Mouse (Mus musculus) kidney, postnatal 4 days (tissue): ENCODE results near the gene Ablim2.

ENCODE experiments used
- DNase-seq, 2 experiments: peaks; one replicate each; pipeline ENCODE4 v3.0.0; 2021; ENCODE audit warnings: mixed read lengths in 2 of 2

Ablim2 gene

DNA sequence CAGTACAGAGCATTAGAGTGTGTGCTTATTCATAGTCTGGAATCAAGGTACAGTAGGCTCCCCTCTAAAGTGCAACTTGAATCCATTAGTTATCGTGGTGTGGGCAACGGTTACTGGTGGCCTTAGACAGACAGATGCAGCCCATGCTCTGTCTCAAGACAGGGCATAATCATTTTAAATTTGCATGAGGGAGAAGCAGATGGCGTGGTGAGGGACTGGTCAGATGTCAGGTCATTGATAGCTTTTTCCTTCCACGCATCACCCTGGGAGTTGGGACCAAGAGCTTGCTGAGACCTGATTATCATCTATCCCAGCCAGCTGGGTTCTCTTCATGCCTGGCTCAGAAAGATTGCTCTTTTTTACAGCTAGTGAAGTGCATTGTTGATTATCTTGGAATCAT is 162.4 kb downstream of the Ablim2 start:
- no peak for DNase-seq

DNA sequence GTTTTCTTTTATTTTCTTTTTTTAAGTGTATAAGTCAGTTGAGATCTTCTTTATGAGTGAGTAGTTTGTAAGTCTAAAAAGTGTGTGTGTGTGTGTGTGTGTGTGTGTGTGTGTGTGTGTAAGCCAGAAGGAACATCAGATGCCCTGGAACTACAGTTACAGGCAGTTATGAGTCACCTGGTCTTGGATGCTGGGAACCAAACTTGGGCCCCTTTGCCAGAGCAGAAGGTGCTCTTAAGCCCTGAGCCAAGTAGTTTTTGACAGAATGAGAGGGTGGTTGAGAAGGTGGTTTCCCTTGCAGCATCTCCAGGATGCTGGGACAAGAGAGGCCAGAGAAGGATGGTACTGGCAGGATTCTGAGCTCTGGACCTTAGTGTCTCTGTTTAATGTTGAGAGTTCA is 162.9 kb downstream of the Ablim2 start:
- DNase-seq = no peak

DNA sequence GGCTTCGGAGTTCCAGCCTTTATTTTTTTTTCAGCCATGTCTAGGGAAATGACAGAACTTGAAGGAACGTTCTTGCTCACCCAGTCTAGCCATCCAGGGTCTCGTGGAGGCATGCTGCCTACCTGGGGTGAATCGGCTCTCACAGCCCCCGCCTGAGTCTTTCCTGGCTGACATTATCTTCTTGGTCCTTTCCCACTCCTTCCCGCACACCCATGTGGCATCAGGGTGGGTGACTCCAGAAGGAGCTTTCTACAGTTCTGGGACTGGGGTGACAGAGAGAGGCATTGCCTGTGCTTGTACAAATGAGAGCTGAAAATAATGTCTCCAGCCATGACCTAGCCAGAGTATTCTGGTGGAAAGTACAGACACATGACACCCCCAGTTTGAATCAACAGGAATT is 163.5 kb downstream of the Ablim2 start:
- no peak for DNase-seq

DNA sequence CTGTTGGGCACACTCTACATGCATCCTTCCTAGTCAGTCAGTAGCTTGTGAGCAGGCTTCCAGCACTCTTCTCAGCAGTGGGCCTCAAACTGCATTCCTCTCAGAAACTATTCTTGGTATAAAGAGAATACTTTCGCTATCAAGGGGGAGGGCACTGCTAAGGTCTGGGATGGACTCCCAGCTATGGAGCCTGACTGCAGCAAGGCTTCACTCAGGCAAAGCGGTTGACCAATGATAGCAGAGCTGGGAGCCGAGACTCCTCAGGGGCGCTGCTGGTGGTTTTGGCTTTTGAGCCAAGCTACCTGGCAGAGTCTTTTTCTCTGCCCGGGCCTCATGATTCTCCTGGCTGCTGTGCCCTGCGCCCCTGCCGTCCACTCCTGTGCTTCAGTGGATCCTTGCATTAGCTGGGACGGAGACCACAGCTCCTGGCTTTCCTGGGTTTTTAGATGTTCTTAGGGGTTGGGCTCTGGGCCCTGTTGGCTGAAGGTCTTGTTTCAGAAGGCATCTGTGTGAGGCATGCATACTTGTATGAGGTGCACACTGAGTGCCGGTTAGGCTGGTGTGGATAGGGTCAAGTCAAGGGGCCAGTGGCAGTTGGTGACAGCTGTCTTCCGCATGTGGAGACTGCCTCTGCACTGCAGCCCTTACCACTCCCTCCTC is 164.0 kb downstream of the Ablim2 start:
- DNase-seq = peak; percentile 70 to 83

DNA sequence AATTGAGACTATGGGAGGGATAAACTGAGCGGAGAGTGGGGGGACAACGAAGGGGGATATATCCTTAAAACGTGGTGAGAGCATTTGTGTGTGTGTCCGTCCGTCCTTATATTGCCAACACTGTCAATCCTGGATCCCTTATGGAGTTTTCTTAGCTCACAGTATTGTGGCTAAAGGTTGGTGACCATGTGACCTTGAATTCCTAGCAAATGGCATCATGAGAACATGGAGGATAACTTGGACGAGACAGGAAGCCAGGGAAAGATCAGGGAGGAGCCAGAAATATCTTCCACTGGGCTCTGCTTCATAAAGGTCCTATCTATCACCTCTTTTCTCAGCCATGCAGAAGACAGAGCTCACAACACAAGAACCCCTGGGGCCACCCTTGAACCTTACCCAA is 165.8 kb downstream of the Ablim2 start:
- no peak for DNase-seq

DNA sequence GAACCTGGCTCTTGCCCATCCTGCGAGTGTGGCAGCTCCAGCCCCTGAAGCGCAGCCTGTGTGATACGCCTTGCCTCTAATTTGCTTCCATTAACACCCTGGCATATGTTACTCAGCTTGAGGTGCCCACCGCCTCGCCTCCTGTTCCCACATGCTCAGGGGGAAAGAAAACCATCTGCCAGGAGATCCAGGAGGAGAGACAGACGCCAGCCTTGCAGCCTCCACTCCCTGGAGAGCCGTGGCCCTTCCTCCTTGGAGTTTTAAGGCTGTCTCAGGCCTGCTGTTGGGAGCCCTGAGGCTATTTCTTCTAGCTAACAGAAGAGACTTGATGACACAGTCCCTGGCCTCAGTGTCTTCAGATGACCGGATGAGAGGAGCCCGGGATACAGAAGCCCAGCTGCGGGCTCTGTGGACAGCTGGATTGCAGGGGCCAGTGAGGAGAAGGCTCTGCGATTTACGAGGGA is 167.5 kb downstream of the Ablim2 start:
- peak; percentile 48 to 67 for DNase-seq

DNA sequence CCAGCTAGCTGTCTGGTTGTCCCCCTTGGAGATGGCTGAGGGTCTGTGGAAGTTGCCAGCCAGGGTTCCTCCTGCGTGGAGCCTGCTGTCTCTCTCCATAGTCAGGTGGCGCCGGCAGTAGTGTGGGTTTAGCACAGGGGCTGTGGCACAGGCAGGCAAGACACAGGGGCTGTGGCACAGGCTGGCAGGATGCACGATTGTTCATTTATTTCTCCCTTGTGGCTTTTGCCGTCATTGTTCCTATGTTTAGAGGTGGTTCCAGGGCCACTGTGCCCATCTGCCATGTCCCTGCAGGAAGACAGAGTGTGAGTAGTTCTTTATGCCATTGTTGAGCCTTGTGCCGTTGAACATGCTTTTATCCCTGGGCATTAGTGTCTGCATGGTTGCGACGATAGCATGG is 168.8 kb downstream of the Ablim2 start:
- no peak for DNase-seq

DNA sequence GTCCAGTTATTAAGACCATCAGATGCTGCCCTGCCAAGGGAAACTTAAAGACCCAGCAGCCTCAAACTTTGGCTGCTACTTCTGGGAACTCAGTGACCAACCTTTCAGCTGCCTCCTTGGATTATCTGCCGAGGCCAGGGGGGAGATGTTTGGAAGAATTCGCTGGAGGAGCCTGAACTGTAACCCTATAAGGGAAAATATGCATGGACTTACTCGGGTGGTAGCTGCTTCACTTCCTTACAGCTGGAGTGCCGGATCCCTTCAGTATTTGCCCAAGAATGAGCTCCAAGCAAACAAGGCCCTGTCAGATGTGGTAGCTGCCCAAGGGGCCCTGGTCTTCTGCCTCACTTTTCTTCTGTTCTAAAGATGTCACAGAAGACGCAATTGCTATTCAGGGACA is 173.6 kb downstream of the Ablim2 start:
- no peak for DNase-seq

DNA sequence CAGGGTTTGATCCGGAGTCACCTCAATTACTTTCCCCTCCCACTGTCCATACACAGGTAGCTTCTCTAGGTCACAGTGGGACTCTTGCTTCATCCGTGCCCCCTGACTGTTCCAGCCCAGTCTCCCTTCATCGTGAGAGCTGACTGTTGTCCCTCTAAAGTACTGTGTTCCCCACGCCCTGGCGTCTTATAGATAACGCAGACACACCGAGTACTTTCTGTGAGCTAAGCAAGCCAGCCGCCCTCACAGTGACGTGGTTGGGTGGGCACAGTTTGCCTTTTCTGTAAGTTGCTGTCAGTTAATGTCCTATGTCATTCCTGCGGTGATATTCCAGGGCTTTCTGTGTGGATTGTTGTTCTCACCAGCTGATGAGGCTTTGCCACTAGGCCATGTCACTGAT is 175.4 kb downstream of the Ablim2 start:
- no peak for DNase-seq
